Mouse (Mus musculus) cortical plate, adult 2 months (tissue): ENCODE measurements at regions not wholly inside any gene's neighbourhood (a gene's known extent, or its start where the extent isn't known, plus 50 kb on each side); places are given as distances from the start of the nearest gene placed in this dataset.

Source experiments
- CTCF ChIP-seq: fragments of 200-500 bp; IDR thresholded peaks from 2 replicates; pipeline ENCODE4 v1.5.1; 2011; ENCODE audit warnings: mild to moderate bottlenecking, control low read depth, low read length; ENCODE audit not compliant: insufficient read depth; ENCODE audit errors: extremely low read depth
- POLR2A ChIP-seq: fragments of 200-500 bp; IDR thresholded peaks from 2 replicates; pipeline ENCODE4 v1.6.1; 2011; ENCODE audit warnings: mild to moderate bottlenecking, low read length, control low read depth; ENCODE audit not compliant: insufficient read depth; ENCODE audit errors: extremely low read depth

DNA sequence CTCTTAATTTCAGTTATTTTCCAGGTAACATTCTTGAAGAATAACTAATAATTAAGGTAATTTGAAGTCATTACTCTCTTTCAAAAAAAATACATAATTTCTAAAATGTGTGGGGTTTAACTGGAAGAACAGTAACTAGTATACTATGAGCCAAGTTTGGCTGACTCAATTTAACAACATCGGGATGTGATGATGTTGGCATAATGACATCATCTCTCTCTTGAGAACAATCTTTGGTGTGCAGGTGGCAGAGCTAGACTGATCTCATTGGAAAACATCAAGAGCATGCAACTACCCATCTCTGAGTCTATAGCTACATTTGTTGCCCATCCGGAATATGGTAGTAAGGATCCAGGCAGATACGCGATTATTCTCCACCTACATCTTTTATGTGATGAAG lies 1251.7 kb upstream of the Zeb2 start:
- TF ChIP-seq CTCF (no peak), POLR2A (no peak)
